Mouse (Mus musculus) intestine, embryonic 14.5 days (tissue): ENCODE measurements around the gene Cnfn. TPM values are rescaled to one million over a fixed set of nuclear protein-coding genes. Genes with fewer than 3 reads are reported as not detected.
A peak's percentile ranks its signal among the peaks of the same experiment; 100 is the strongest.
"Not testable (repeated sequence)": the region's sequence is repeated elsewhere in the genome, so short reads cannot be mapped to it uniquely, and the experiment has no call there.

Source experiments
- ATAC-seq: fragments of 200-750 bp; cut with Nextera tagmentation; replicated peaks from 2 replicates; pipeline ENCODE4 v1.8.0; 2017; ENCODE audit warnings: low read depth, moderate number of reproducible peaks, moderate TSS enrichment, moderate library complexity; ENCODE audit not compliant: low FRiP score, low TSS enrichment
- DNase-seq: peaks from one replicate; pipeline ENCODE4 v3.0.0-alpha.2; 2018; ENCODE audit warnings: low spot score
- H3K27ac ChIP-seq: fragments of 300-500 bp; sonication (generic); 2 replicates; pipeline ENCODE4 v1.5.1; 2014; ENCODE audit warnings: low read depth, mild to moderate bottlenecking, control low read depth
- H3K27me3 ChIP-seq: fragments of 300-500 bp; sonication (generic); replicated peaks from 2 replicates; pipeline ENCODE4 v1.6.1; 2014; ENCODE audit warnings: low read length, control low read depth; ENCODE audit not compliant: control insufficient read depth, insufficient read depth
- H3K36me3 ChIP-seq: fragments of 300-500 bp; sonication (generic); 2 replicates; pipeline ENCODE4 v1.6.1; 2014; ENCODE audit warnings: low read length, control low read depth; ENCODE audit not compliant: control insufficient read depth, insufficient read depth
- H3K4me1 ChIP-seq: fragments of 300-500 bp; sonication (generic); replicated peaks from 2 replicates; pipeline ENCODE4 v1.6.1; 2014; ENCODE audit warnings: low read length, control low read depth, mixed read lengths; ENCODE audit not compliant: control insufficient read depth, insufficient read depth
- H3K4me2 ChIP-seq: fragments of 300-500 bp; sonication (generic); 2 replicates; pipeline ENCODE4 v1.6.1; 2014; ENCODE audit warnings: low read length
- H3K4me3 ChIP-seq: fragments of 300-500 bp; sonication (generic); 2 replicates; pipeline ENCODE4 v1.5.1; 2014; ENCODE audit warnings: low read depth, low read length, control low read depth, mixed read lengths
- H3K9ac ChIP-seq: fragments of 300-500 bp; sonication (generic); 2 replicates; pipeline ENCODE4 v1.6.1; 2014; ENCODE audit warnings: mild to moderate bottlenecking, low read length
- H3K9me3 ChIP-seq: fragments of 300-500 bp; sonication (generic); 2 replicates; pipeline ENCODE4 v1.6.1; 2016; ENCODE audit warnings: low read length, control low read depth; ENCODE audit not compliant: control insufficient read depth
- WGBS: fragments of 180-500 bp; shearing (Covaris S2); extraction: QIAGEN DNeasy Blood & Tissue Kit; methylation state at CpG from one replicate; pipeline ENCODE4 v1.1.7; 2014; 5-methylcytosine and 5-hydroxymethylcytosine counted together
- polyA plus RNA-seq: library from polyadenylated mRNA; unstranded; fragments of >200 nt; fragmentation: Nextera tagmentation; extraction: Ambion mirVana; gene quantifications from 2 replicates; pipeline ENCODE4 v1.2.1, GENCODE M21; 2014

Cnfn gene
- polyA plus RNA-seq, 1 experiment from 2014 or later = not detected

DNA sequence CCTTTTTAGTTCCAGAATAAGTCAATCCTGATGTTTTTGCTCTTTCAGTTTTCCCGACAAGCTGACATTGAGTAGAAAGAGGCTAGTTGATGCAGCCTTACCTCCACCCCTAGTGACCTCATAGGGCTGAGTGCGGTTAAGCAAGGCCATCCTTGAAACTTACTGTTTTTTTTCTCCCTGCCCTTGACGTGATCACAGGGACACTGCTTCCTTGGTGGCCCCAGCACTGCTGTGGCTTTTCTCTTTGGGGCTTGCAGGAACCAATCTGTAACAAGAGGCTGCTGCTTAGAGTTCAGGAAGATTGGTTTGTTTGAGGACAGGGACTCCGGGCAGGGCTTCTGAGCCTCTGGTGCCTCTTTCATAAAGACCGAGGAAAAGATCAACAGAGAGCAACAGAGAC, 32.5 kb upstream of the Cnfn start:
- Histone ChIP-seq H3K27me3 (no peaks in the 10 kb centered on the region), H3K36me3 (no peaks in the 10 kb centered on the region), H3K27ac (no peak overlapping the region), H3K4me2 (no peak overlapping the region), H3K4me1 (no peaks in the 10 kb centered on the region), H3K9ac (no peak overlapping the region), H3K9me3 (no peaks in the 10 kb centered on the region), H3K4me3 (no peak overlapping the region)
- DNase-seq (no peak), ATAC-seq (no peak)
- WGBS = 56% methylated on average over 5 of the region's 5 CpGs

DNA sequence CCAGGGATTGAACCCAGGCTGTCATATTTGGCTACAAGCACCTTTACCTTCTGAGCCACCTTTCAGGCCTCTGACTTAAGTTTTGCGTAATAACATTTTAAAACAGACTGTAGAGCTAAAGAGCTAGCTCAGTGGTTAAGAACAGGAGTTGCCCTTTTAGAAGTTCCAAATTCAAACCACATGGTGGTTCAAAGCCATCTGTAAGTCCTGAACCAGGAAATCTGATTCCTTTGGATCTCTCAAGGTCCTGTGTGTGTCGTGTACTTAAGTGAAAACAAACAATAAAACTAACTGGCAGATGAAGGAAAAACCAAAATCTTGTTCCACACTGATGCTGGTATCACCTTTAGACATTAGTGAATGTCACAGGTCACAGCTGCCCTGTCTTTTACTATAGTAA, 32.0 kb upstream of the Cnfn start:
- Histone ChIP-seq H3K27ac (no peak overlapping the region), H3K9ac (no peak overlapping the region), H3K4me1 (0 out of 2 replicates have a peak, but pooled peaks cover under 1% of the 10 kb centered on the region), H3K27me3 (no peaks in the 10 kb centered on the region), H3K4me2 (no peak overlapping the region), H3K9me3 (no peaks in the 10 kb centered on the region), H3K36me3 (no peaks in the 10 kb centered on the region), H3K4me3 (no peak overlapping the region)
- DNase-seq (no peak), ATAC-seq (no peak)
- WGBS = 54% methylated on average over 2 of the region's 2 CpGs

GRCm38 (mm10) chr7:25399028-25399427, 29.5 kb upstream of the Cnfn start:
- H3K4me1 ChIP-seq = peaks cover 15% of the 10 kb centered on the region
- ATAC-seq, H3K9me3 ChIP-seq, H3K27ac ChIP-seq, H3K36me3 ChIP-seq, H3K27me3 ChIP-seq, H3K4me3 ChIP-seq, DNase-seq, H3K4me2 ChIP-seq, H3K9ac ChIP-seq: not testable (repeated sequence)

GRCm38 (mm10) chr7:25398610-25399009, 29.1 kb upstream of the Cnfn start, which contains the start of gene Lipe:
Gene Lipe (minus strand): TSS chr7:25398710.
- ATAC-seq (no peak), DNase-seq (no peak)
- WGBS = 100% methylated on average over 1 of the region's 1 CpGs
- Histone ChIP-seq H3K9me3 (no peaks in the 10 kb centered on the region), H3K36me3 (no peaks in the 10 kb centered on the region), H3K4me2 (no peak within 1 kb of the TSS), H3K27ac (no peak within 1 kb of the TSS), H3K4me1 (peaks cover 19% of the 10 kb centered on the region), H3K9ac (no peak within 1 kb of the TSS), H3K27me3 (no peaks in the 10 kb centered on the region), H3K4me3 (no peak within 1 kb of the TSS)

DNA sequence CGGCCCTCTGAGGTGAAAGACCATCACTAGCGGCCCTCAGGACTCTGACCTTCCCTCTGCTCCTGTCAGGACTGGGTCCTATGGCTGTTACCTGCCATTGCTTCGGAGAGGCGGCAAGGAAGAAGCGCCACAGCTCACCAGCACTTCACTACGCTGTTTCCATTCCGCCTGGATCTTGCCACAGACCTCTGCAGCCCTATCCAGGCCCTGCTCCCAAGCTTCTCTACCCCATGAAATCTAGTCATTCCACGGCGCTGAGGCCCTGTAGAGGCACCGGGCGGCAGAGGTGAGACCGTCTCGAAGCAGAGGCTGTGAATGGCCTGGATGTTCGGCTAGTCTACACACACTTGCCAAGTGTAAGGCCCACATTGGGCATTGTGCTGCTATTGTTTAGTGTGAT, 27.1 kb upstream of the Cnfn start:
- Histone ChIP-seq H3K4me3 (no peak overlapping the region), H3K27me3 (no peaks in the 10 kb centered on the region), H3K27ac (no peak overlapping the region), H3K36me3 (no peaks in the 10 kb centered on the region), H3K4me2 (peak overlapping the region; percentile 62; the same call in 1 of the 2 replicates), H3K9me3 (no peaks in the 10 kb centered on the region), H3K9ac (no peak overlapping the region), H3K4me1 (peaks cover 19% of the 10 kb centered on the region)
- ATAC-seq = no peak
- 90% methylated on average over 14 of the region's 14 CpGs for WGBS
- DNase-seq = no peak

GRCm38 (mm10) chr7:25395558-25396521, 26.3 kb upstream of the Cnfn start:
- Histone ChIP-seq H3K9ac (peak overlapping the region; percentile 58), H3K27ac (peak overlapping the region; percentile 51; the same call in 1 of the 2 replicates), H3K36me3 (no peaks in the 10 kb centered on the region), H3K27me3 (no peaks in the 10 kb centered on the region), H3K9me3 (no peaks in the 10 kb centered on the region), H3K4me1 (peaks cover 19% of the 10 kb centered on the region), H3K4me2 (peak overlapping the region; percentile 62), H3K4me3 (peak overlapping the region; percentile 70)
- DNase-seq (peak; percentile 98), ATAC-seq (peak; percentile 96)
- WGBS = 8% methylated on average over 49 of the region's 52 CpGs

- ATAC-seq (peak; percentile 44), DNase-seq (no peak)
- no peaks in the 10 kb centered on the region for H3K36me3 ChIP-seq
- H3K27ac ChIP-seq = no peak overlapping the region; the same call in none of the 2 replicates
- H3K4me1 ChIP-seq = peaks cover 26% of the 10 kb centered on the region
- WGBS = 1% methylated on average over 22 of the region's 22 CpGs
- no peaks in the 10 kb centered on the region for H3K27me3 ChIP-seq
- peak overlapping the region; percentile 70 for H3K4me3 ChIP-seq
- peak overlapping the region; percentile 58 for H3K9ac ChIP-seq
- H3K9me3 ChIP-seq = no peaks in the 10 kb centered on the region
- H3K4me2 ChIP-seq = peak overlapping the region; percentile 62
These were observed 25.6 kb upstream of the Cnfn start for GRCm38 (mm10) chr7:25395186-25395557.

DNA sequence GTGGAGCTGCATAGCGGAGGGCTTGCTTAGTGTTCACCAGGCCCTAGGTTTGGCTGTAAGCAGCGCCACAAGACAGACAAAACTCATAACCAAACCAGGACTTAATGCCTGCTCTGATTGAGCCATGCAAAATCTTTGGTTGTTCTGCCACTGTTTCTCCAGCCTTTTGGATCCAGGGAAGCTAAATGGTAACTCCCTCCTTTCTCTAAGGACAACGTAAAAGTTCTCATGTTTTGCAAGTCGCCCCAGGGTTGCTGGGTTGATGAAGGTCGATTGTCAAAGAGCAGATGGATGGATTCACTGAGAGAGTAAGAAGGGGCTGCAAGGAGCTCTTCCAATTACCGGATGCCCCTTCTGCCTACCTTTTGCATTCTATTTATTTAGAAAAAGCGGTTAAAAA, 25.2 kb upstream of the Cnfn start:
- Histone ChIP-seq H3K4me2 (peak overlapping the region; percentile 62), H3K9me3 (no peaks in the 10 kb centered on the region), H3K4me3 (peak overlapping the region; percentile 70), H3K36me3 (no peaks in the 10 kb centered on the region), H3K4me1 (peaks cover 30% of the 10 kb centered on the region), H3K27me3 (no peaks in the 10 kb centered on the region), H3K9ac (peak overlapping the region; percentile 58), H3K27ac (no peak overlapping the region; the same call in 1 of the 2 replicates)
- 12% methylated on average over 7 of the region's 7 CpGs for WGBS
- no peak for ATAC-seq
- DNase-seq = no peak
